Mouse (Mus musculus) lung, postnatal 0 days (tissue): Measurements from ENCODE around the gene Shisal2b.

Source experiments
- CTCF ChIP-seq: IDR thresholded peaks from 2 replicates; pipeline ENCODE4 v1.5.1; 2016; ENCODE audit warnings: antibody characterized with exemption, mild to moderate bottlenecking
- EP300 ChIP-seq: IDR thresholded peaks from 2 replicates; pipeline ENCODE4 v1.6.1; 2016; ENCODE audit warnings: antibody characterized with exemption, mild to moderate bottlenecking, control low read depth

GRCm38 (mm10) chr13:104817696-104818095, 46.0 kb downstream of the Shisal2b start:
- TF ChIP-seq EP300 (no peak), CTCF (no peak)
